Mouse (Mus musculus) small intestine, adult 2 months (tissue): ENCODE results near the gene Luc7l. TPM values are rescaled to one million over a fixed set of nuclear protein-coding genes. Genes with fewer than 3 reads are reported as not detected.
A peak's percentile ranks its signal among the peaks of the same experiment; 100 is the strongest.

Experiments used
- H3K27ac ChIP-seq: fragments of 200-500 bp; 2 replicates; pipeline ENCODE4 v1.5.1; 2012; ENCODE audit warnings: low read depth, low read length, control low read depth, inconsistent platforms; ENCODE audit not compliant: insufficient read depth
- H3K27me3 ChIP-seq: fragments of 200-500 bp; 2 replicates; pipeline ENCODE4 v1.6.1; 2012; ENCODE audit warnings: mild to moderate bottlenecking, moderate library complexity, low read length, inconsistent platforms; ENCODE audit not compliant: control insufficient read depth, insufficient read depth
- H3K36me3 ChIP-seq: fragments of 200-500 bp; 2 replicates; pipeline ENCODE4 v1.6.1; 2012; ENCODE audit warnings: mild to moderate bottlenecking, low read length, control low read depth, inconsistent platforms; ENCODE audit not compliant: control insufficient read depth, insufficient read depth
- H3K4me1 ChIP-seq: fragments of 200-500 bp; 2 replicates; pipeline ENCODE4 v1.6.1; 2012; ENCODE audit warnings: low read length, inconsistent platforms, mixed read lengths; ENCODE audit not compliant: control insufficient read depth, insufficient read depth, insufficient read length
- H3K4me3 ChIP-seq: fragments of 200-500 bp; 2 replicates; pipeline ENCODE4 v1.5.1; 2012; ENCODE audit warnings: low read depth, mild to moderate bottlenecking, control low read depth, inconsistent platforms, low read length, moderate library complexity
- CTCF ChIP-seq: fragments of 200-500 bp; IDR thresholded peaks from 2 replicates; pipeline ENCODE4 v1.5.1; 2012; ENCODE audit warnings: low read depth, mild to moderate bottlenecking, control low read depth, inconsistent platforms, low read length, moderate library complexity, mixed read lengths; ENCODE audit not compliant: insufficient replicate concordance, insufficient read length; ENCODE audit errors: extremely low read depth
- POLR2A ChIP-seq: fragments of 200-500 bp; IDR thresholded peaks from 2 replicates; pipeline ENCODE4 v1.6.1; 2012; ENCODE audit warnings: low read depth, mild to moderate bottlenecking, control low read depth, inconsistent platforms, low read length, moderate library complexity
- WGBS: fragments of 180-500 bp; shearing (Covaris S2); methylation state at CpG from one replicate; pipeline ENCODE4 v1.1.7; 2018; 5-methylcytosine and 5-hydroxymethylcytosine counted together
- polyA plus RNA-seq: library from polyadenylated mRNA; depleted of rRNA; stranded (reverse); fragments of >200 nt; gene quantifications from 2 replicates; pipeline ENCODE4 v1.2.3, GENCODE M21; 2012

The Luc7l gene
- polyA plus RNA-seq, 1 experiment = 6.9 TPM

DNA sequence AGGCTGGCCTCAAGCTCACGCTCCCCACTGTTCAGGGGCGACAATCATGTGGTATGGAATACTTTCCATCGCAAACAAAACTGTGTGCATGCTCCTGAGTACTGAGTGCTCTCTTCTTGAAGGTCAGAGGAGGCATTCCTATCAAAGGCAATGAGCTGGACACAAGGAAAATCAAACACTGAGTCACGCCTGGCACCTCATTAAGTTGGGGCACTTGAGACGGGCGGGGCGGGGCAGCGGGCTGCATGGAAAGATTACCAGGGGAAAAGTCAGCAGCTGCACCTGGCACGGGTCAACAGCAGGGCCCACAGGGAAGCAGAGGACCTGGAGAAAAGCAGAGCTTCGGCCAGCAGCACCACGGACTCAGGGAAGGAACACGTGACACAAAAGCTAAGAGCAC is 27.5 kb upstream of the Luc7l start:
- H3K27me3 ChIP-seq = no peaks in the 10 kb centered on the region
- H3K4me1 ChIP-seq = peaks cover 24% of the 10 kb centered on the region; the same call in 1 of the 2 replicates
- no peak for TF ChIP-seq POLR2A
- TF ChIP-seq CTCF = no peak
- WGBS = 18% methylated on average over 12 of the region's 12 CpGs
- peaks cover 11% of the 10 kb centered on the region for H3K36me3 ChIP-seq
- no peak overlapping the region for H3K4me3 ChIP-seq
- peak overlapping the region; percentile 75 for H3K27ac ChIP-seq

DNA sequence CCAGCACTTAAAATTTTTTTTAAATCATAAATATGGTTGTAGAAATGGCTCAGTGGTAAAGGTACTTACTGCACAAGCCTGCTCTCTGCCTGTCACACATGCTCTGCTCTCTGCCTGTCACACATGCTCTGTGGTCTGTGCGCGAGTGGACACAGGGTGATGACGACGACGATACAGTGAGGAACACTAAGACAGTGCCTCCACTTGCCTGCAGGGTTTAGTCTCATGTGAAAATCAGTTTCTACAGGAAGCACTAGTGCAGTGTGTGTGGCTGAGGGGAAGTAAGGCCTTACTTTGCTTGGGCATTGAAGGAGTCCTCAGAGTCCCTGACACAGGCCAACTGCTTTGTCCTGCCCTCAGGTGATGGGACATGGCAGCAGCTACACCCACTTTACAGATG is 22.9 kb upstream of the Luc7l start:
- Histone ChIP-seq H3K4me3 (no peak overlapping the region), H3K36me3 (peaks cover 17% of the 10 kb centered on the region), H3K27ac (no peak overlapping the region), H3K4me1 (peaks cover 13% of the 10 kb centered on the region; the same call in 1 of the 2 replicates), H3K27me3 (no peaks in the 10 kb centered on the region)
- 92% methylated on average over 5 of the region's 5 CpGs for WGBS
- TF ChIP-seq POLR2A (no peak), CTCF (no peak)

DNA sequence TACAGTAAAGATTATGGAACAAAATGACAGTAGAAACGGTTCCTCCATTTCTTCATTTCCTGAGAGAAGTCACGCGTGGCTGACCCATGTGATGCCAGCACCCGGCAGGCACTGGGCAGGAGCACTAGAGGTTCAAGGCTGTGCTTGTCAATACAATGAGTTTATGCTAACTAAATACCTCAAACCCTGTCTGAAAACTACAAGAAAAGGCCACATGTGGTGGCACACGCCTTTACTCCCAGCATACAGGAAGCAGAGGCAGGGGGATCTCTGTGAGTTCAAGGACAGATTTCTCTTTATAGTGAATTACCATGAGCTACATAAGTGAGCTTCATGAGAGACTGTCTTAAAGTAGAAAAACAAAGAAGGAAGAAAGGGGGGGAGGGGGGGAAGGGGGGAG is 21.5 kb upstream of the Luc7l start:
- Histone ChIP-seq H3K36me3 (peaks cover 17% of the 10 kb centered on the region), H3K4me1 (peaks cover 9% of the 10 kb centered on the region), H3K4me3 (no peak overlapping the region), H3K27me3 (no peaks in the 10 kb centered on the region), H3K27ac (no peak overlapping the region)
- TF ChIP-seq POLR2A (no peak), CTCF (no peak)
- 82% methylated on average over 5 of the region's 5 CpGs for WGBS

DNA sequence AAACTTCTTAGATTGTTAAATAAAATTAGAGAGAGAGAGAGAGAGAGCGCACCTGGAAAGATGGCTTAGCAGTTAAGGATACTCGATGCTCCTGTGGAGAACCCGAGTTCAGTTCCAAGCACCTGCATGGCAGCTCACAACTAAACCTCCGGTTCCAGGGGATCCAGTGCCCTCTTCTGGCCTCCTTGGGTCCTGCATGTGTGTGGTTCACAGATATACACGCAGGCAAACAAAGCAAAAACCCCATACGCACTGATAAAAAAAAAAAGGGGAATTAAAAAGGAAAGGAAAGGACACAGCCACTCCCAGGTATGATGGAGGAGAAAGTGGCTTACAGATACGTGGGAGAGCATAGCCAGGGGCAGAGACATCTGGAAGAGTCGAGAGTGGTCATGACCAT is 19.8 kb upstream of the Luc7l start:
- WGBS = 89% methylated on average over 8 of the region's 8 CpGs
- Histone ChIP-seq H3K27ac (no peak overlapping the region), H3K4me1 (peaks cover 12% of the 10 kb centered on the region), H3K27me3 (no peaks in the 10 kb centered on the region), H3K4me3 (no peak overlapping the region), H3K36me3 (peaks cover 17% of the 10 kb centered on the region)
- peak; percentile 61; the same call in 1 of the 2 replicates for TF ChIP-seq CTCF
- no peak for TF ChIP-seq POLR2A

DNA sequence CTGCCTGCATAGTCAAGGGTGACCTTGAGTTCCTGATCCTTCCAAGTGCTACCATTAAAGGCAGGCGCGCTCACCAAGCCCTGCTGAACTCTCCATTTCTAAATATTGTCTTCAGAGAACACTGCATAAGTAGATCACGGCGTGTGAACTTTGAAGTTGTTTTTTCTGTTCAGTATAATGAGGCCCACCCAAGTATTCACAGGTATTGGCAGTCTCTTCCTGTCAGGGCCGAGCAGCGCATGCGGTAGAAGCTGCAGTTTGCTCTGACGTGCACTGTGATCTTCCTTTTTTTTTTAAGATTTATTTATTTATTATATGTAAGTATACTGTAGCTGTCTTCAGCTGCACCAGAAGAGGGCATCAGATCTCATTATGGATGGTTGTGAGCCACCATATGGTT is 18.3 kb upstream of the Luc7l start:
- WGBS = 63% methylated on average over 8 of the region's 8 CpGs
- Histone ChIP-seq H3K36me3 (peaks cover 18% of the 10 kb centered on the region), H3K4me1 (peaks cover 18% of the 10 kb centered on the region), H3K4me3 (no peak overlapping the region), H3K27ac (peak overlapping the region; percentile 10; the same call in 1 of the 2 replicates), H3K27me3 (no peaks in the 10 kb centered on the region)
- TF ChIP-seq POLR2A = no peak
- no peak for TF ChIP-seq CTCF

DNA sequence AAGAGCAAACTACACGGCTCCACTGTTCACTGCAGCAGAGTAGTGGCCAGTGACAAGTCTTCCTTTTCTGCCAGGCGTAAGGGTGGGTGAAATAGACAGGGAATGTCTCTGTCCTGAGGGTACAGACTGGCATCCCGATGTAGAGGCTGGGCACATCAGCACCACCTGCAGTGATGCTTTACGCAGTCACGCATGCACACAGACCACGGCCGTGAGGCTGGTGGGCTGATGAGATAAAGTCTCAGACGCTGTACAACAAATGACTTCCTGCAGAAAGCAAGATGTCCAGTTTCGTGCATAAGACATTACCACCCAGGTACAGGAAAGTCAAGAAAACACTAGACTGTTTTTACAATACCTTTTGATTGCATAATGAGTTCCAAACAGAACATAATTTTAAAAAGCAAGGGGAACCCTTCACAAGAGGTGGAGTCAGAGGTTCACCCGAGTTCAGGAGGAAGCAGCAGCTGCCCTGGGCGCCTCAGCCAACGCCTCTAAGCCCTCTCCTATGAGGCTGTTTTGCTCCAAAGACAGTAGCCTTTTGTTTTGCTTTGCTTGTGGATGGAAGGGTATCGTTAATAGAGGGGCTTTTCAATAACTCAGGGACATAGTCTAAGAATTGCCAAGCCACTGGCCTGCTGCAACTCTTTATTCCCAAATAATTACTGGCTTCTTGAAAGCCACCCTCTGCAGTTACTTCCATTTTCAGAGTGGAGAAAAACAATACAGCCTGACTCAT is 17.4 kb upstream of the Luc7l start:
- Histone ChIP-seq H3K4me3 (no peak overlapping the region), H3K27ac (peak overlapping the region; percentile 99), H3K27me3 (no peaks in the 10 kb centered on the region), H3K36me3 (peaks cover 15% of the 10 kb centered on the region), H3K4me1 (peaks cover 18% of the 10 kb centered on the region)
- TF ChIP-seq POLR2A (no peak), CTCF (no peak)
- WGBS = 21% methylated on average over 13 of the region's 13 CpGs

DNA sequence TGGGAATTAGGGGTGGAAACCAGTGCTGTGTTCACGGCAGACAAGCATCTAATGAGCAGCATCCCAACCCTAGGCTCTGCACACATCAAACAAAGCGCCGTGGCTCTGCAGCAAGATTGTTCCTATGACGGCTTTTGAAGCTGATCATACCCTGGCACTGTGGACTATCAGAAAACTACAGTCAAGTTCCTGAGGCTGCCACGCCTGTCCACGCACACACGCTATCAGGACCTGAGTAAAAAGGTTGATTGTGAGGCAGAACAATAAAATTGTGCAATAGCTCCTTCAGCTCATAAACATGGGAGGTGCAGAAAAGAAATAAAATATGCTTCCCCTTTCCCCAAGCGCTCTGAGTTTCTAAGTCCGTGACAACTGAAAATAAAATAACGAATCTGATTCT is 15.0 kb upstream of the Luc7l start:
- TF ChIP-seq CTCF (no peak), POLR2A (no peak)

More for the DNA sequence above, 15.0 kb upstream of the Luc7l start:
- no peaks in the 10 kb centered on the region for H3K27me3 ChIP-seq
- peaks cover 18% of the 10 kb centered on the region for H3K4me1 ChIP-seq
- peaks cover 3% of the 10 kb centered on the region; the same call in 1 of the 2 replicates for H3K36me3 ChIP-seq
- H3K27ac ChIP-seq = peak overlapping the region; percentile 99
- no peak overlapping the region for H3K4me3 ChIP-seq
- WGBS = 23% methylated on average over 10 of the region's 10 CpGs
